Mouse (Mus musculus) liver, embryonic 14.5 days (tissue): ENCODE data around the gene Lrrc4c.

Experiments
- CTCF ChIP-seq: IDR thresholded peaks from 2 replicates; pipeline ENCODE4 v1.5.1; 2016; ENCODE audit warnings: antibody characterized with exemption, low read depth, control low read depth
- EP300 ChIP-seq: IDR thresholded peaks from 2 replicates; pipeline ENCODE4 v1.6.1; 2016; ENCODE audit warnings: antibody characterized with exemption, low read depth

GRCm38 (mm10) chr2:96573755-96574154 is 255.8 kb downstream of the Lrrc4c start:
- TF ChIP-seq CTCF (no peak), EP300 (no peak)
